Mouse (Mus musculus) gastrocnemius, postnatal 10 days (tissue): Measurements from ENCODE around the gene Mrps18a. TPM values are rescaled to one million over a fixed set of nuclear protein-coding genes. Genes with fewer than 3 reads are reported as not detected.

ENCODE experiments used
- DNase-seq: peaks from one replicate; pipeline ENCODE4 v3.0.0; 2021; ENCODE audit warnings: mixed read lengths
- long read RNA-seq, 2 experiments: library from polyadenylated mRNA; stranded (forward); transcript quantifications; one replicate each; pipeline ENCODE4 v2.0.0; 2021
- total RNA-seq, 2 experiments: library from RNA; stranded (reverse); gene quantifications; 2 replicates each; pipeline ENCODE4 v1.2.3; 2021

Gene Mrps18a
- total RNA-seq, result 10 to 100 TPM; 62.6 to 63.8 TPM
- long read RNA-seq, experiment 1, transcript Mrps18a-201 (6 exons, 884 nt), result major isoform, 37 of 47 reads
- long read RNA-seq, experiment 1, partial matches to known transcripts, result 2 of 47 reads
- long read RNA-seq, experiment 1, other reads (novel, unspliced or antisense), result 7 of 47 reads
- long read RNA-seq, experiment 2, transcript Mrps18a-201 (6 exons, 884 nt), result major isoform, 61 of 69 reads
- long read RNA-seq, experiment 2, partial matches to known transcripts, result 1 of 69 reads
- long read RNA-seq, experiment 2, other reads (novel, unspliced or antisense), result 7 of 69 reads

DNA sequence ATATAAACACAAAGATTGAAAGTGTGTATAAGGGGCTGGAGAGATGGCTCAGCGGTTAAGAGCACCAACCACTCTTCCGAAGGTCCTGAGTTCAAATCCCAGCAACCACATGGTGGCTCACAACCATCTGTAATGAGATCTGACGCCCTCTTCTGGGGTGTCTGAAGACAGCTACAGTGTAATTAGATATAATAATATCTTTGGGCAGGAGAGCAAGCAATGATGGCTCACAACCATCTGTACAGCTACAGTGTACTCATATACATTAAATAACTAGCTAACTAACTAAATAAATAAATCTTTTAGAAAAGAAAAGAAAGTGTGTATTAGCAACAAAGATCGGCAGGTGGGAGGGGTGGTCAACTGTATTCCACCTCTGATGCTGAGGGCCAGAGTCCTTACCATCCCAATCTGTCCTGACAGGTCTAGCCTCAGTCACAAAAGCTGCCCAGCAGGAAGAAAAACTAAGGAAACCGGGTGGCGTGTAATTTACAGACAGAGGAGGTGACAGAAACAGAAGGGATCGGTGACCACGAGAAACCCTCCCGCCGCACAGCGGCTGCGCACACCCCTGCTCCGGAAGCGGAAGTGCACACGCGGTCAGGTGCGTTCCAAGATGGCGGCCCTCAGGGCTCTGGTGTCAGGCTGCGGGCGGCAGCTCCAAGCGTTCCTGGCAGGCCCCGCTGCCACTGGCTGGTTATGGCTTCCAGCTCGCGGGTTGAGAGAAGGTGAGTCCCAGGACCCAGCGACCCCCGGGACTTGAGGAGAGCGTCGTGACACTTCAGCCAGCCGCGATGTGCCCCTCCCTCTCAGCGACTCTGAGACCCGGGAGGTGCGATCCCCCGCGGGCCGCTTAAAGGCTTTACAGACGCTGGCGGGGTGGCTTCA is at the start of gene Mrps18a:
Gene Mrps18a, plus strand, starts transcription at position 585 of the 888 bp plus-strand sequence.
- DNase-seq, result peak; percentile 85

DNA sequence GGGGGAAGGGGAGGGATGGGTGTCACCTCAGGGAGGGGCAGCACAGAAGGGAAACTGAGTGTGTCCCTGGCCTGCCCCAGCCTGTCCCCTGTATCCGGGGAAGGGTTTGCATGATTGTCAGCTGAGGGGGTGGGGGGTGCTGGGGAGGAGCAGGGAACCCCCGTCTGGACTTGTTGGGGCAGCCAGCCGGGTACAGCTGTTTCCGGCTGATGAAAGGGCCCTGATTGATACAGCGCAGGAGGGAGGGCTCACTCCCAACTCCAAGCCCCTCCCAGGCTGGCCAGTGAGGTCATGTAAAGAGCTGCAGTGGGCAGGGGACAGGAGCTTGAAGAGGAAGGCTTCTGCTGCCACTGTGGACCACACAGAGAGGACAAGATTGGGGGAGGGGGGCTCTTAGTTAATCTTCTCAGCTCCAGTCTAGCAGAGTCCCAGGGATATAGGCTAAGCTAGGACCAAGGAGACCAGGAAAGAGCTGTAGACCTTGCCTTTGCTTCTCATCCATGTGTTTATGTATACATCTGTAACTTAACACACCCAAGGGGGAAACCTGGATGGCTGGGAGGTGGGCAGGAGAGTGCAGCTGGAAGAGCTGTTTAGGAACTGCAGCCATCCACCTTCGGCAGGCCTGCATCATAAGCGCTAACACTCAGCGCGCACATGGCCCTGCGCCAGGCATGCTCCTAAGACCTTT is 47.4 kb upstream of the Mrps18a start:
- DNase-seq, result peak; percentile 19

DNA sequence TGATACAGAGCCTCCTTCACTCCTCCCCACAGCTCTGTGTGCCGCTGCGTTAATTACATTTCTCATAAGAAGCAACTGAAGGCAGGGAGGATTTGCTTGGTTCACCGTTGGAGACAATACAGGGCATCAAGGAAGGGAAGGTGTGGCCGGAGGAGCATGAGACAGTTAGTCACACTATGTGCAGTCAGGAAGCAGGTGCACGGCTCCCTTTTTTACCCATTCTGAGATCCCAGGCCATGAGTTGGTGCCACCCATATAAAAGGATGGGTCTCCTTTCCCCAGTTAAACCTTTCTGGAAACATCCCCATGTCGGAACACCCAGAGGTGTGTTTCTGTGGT is 46.8 kb upstream of the Mrps18a start:
- DNase-seq, result no peak

DNA sequence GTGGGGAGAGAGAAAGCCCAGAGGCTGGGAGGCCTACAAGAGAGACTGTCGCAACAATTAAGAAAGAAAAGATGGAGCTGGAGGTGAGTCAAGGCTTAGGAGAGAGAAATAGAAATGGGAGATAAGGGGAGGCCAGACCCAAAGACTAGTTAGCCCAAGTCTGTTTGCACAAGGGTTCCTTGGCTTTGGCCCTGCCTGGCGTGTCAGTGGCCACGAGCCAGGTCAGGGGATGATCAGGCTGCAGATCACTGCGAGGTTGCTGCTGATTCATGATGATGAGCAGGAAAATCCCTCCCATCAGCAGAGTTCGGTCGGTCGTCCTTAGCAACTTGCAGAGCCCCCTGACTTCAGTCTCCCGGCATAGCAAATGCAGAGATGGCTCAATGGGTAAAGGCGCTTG is 40.7 kb upstream of the Mrps18a start:
- no peak for DNase-seq

DNA sequence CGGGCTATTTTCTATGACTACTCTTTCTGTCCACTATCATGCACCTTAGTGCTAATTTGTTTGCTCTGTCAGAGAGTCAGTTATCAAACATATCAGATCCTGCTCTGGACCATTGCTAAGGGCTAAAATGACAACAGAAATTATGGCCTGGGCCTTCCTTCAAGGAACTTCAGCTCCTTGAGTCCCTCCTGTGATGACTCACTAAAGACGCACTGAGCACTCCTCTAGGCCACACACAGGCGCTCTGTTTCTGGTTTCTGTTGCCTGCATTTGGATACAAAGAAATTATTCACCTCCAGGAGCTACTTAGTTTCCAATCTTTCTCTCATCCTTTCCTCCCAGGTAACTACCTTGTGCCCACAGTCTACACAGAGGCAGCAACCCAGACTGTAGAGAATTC is 39.3 kb upstream of the Mrps18a start:
- DNase-seq, result no peak

DNA sequence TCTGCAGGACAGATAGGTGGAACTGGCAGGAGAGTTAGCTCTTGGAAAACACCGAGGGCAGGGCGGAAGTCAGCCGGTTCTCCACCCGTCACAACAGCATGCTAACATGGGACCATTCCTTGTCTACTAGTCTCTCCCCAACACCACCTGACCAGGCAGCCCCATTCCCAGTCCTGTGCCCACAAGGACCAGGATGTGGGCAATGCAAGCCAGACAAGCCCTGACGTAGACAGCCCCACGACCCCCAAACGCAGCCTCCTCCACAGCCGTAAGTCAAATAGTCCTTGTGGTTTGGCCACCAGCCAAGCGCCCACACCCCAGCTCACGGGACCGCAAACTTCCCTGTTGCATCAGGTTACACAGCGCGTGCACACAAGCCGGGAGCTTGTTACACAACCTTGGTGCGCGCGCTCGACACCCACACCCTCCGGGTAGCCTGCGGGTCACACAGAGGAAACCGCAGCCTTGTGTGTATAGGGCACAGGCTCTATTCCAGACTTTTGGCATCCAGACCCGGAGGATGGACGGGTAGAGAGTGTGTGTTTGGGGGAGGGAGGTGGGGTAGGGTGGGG is 37.0 kb upstream of the Mrps18a start:
- DNase-seq, result peak; percentile 66

DNA sequence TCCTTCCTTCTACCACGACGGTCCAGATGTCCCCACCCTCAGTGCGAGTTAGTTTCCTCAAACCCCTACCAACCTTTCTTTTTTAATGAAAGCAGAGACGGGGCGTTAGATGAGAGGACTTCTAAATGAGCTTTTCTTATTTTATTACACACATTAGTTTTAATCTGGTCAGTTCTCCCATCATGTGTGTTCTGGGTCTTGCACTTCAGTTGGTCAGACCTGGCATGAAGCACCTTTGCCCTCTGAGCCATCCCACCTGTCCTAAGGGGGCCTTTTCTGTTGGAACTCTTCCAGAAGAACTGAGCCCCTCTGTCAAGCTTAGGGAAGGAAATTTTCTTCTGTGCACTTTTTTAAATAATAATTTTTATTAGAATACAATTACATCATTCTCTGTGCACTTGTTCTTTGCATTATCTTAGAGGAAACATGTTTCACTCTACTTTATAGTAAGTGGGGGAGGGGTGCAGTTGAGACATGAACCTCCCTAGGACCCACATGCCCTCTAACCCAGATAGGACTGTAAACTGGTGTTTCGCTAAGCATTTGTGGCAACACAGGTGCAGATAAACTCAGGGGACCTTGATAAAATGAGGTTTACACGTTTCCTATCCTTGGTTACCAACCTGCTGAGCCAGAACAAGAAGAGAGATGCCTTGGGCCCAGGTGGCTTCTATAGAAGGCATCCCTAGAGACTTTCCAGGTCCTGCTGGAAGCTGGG is 36.2 kb upstream of the Mrps18a start:
- DNase-seq, result no peak

DNA sequence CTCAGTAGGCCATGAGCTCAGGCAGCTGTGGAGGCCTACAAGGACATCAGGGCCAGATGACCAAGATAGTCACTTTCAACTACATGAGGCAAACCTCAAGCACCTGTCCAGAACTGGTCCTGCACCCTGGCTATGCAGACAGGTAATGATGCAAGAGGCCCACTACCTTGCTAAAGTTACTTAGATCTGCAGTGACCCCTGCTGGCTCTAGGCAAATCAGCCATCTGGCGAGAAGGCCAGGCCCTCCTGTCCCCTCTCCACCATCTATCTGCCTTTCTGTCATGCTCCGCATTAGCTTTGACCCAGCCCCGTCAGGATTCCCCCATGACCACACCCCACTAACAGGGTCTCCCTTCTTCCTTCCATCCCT is 35.7 kb upstream of the Mrps18a start:
- no peak for DNase-seq

DNA sequence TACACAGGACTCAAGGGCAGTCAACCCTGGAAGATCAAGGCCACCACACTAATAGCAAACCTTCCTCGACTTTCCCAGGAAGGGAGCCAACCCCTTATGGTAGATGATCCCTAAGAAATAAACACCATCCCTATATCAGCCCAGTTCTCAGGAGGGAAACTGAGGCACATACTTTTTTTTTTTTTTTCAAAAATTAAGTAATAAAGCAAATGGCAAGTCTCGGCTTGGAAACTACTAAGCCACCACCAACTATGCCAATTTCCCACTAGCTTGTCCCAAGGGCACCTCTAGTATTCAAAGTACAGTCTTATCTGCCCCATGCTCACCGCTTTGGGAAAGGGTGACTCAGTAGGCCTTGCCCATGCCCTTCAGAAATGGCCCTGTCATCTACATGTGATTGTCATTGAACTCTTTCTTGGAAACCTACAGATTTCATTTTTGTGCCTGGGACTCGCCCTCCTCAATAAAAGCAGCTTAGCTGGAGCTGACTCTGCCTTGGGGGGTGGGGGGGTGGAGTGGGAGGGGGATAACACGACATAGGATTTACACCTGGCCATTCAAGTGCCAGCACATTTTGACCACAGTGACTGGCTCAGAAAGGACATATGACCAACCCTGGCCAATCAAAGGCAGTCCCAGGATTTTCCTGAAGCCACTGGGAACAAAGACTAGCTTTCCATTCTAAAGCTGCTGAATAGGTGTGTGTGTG is 35.1 kb upstream of the Mrps18a start:
- no peak for DNase-seq

DNA sequence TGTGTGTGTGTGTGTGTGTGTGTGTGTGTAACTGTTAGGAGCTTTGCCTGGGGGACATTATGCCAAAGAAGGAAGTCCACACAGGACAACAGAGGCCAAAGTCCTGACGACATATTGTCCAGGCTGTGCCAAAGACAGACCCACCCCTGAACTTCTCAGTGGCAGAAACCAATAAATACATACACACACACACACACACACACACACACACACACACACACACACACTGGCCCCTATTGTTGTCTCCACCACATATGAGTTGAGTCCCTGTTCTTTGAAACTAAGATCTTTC is 34.6 kb upstream of the Mrps18a start:
- no peak for DNase-seq

DNA sequence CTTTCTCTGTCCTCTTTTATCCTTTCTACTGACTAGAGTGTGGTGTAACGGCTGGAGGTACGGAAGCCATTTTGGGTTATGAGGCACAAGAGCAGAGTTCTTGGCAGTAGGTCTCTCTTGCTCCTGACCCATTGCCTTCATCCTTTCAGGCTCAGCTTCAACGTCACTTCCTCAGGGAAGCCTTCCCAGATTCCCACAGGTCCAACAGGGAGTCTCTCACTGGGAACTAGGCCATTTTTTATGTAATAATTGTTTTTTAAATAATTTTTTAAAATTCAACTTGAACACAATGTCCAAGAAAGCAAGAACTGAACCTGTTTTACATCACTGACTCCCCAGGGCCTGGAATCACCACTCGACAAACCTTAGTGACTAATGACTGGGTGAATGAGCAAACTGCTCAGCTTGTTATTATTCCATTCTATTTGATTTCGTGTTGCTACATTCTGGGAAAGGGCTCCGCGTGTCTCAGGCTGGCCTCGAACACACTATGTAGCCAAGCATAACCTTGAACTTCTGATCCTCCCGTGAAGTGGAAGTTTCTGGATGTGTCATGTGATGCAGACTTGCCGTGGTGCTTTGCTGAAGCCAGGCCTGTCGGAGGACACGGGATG is 32.8 kb upstream of the Mrps18a start:
- DNase-seq, result no peak

DNA sequence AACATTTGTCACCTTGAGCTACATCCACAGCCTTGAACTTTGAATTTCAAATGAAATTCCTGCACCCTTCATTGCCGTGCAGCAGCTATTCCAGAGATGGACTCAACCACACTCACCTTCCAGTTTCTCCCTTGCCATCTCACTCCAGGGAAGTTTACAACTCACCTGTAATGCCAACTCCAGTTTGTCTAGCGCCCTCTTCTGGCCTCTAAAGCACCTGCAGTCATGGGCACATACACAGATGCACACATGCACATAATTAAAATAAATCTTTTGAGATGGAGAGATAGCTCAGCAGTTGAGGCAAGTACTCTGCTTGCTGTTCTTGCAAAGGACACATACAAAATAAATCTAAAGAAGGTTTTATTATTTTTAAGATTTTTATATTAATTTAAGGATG is 31.7 kb upstream of the Mrps18a start:
- DNase-seq, result no peak

DNA sequence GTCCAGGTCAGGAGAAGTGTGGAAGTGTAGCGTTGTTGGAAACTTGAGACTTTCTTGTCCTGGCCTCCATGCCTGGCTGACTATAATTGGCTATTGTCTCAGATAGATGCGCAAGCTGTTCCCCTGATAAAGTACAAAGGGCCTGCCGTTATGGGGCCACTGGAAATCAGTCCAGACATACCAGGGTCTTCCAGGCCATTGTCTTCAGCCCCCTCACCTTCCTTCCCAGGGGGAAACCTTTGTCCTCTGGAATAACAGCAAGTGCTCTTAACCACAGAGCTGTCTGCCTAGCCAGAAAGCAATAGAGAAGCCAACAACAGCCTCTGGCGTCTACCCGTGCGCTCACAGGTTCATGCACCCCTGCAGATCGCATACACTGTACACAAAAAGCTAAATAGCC is 30.4 kb upstream of the Mrps18a start:
- no peak for DNase-seq

DNA sequence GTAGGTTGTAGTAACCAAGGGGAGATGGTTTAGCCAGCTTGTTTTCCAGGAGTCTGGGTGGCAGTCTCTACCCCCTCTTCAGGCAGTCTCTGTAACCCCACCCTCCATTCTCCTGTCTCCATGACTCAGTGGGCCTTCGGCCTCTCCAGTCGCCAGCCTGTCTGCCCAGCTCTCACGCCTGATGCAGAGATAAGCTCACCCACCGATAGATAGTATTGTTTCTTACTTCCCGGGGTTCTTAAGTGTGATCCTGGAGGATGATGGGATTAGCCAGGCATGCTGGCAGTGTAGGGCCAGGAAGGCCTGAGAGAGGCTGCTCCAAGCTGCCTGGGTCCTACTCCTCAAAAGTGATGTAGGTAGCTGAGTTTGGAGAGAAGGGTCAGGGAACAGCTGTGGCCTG is 29.7 kb upstream of the Mrps18a start:
- no peak for DNase-seq

DNA sequence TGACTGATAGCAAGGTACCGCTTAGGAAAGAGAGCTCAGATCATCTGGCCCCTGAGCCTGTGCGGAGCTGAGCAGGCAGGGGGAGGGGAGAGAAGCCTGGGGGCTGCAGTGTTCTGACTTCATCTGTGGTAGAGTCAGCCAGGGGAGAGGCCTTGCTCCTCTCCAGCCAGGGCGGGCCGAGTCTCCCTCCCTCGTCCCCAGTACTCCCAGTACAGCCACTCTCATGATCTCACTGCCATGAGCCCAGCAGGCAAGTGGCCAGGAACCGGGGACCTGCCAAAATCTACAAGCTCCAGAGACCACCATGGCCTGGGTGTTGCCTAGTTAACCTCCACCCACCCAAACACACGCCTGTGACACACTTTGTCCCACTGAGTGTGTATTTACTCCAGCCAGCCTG is 29.1 kb upstream of the Mrps18a start:
- peak; percentile 71 for DNase-seq

DNA sequence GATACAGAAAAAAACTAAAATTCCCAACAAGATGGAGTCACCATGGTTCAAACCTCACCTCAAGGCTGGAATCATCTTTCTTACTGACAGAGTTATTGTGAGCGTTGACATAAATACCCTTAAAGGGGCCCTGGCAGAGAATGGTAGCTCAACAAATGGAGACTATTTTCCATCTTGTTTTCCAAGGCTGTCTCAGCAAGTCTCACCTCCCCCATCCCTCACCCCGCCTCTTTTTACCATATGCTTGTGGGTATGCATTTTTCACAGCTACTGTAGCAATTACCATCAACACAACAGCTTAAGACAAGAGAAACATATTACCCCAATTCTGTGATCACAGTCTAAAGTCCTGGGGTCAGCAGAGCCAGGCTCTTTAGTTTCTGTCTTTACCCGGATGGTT is 27.4 kb upstream of the Mrps18a start:
- no peak for DNase-seq

DNA sequence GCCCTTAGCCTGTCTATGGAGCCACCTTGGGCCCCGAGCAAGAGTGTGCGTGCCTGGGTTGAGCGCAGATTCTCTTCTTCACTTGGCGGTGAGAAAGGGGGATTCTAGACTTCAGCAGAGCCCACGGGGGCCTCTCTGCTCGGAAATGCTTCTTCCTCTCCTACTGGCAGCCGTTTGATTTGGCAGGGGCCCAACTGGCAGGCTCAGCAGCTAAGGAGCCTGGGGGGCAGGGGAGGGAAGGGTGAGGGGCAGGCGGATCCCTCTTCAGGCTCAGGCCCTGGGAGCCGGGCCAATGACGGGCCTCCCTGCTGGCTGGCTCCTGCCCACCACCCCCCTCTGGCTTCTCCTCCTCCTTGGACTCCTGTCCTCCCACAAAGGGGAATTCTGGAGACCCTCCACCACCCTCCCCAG is 26.7 kb upstream of the Mrps18a start:
- DNase-seq, result peak; percentile 85

DNA sequence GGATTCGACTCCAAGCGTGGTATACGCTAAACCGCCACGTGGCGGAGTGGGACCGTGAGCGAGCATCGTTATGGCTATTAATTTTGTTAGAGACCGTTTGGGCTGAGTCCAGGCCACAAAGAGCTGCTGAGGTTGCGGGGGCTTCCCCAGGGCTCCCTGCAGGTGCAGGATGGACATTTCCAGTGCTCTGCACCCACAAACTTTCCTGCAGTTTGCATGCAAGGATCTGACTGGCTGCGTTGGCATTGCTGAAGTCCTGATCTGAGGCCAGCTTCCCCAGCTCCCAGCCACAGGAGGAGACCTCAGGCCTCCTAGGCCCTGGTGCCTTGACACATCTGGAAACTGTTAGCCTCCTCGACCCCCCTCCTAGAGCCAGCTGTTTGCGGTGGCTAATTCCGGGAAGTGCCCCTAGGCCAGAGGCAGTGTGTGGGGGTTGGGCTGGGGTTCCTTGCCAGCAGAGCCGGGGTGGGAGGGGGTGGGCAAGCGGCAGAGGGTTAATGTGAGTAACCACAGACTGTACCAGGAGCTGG is 24.4 kb upstream of the Mrps18a start:
- DNase-seq, result peak; percentile 31

DNA sequence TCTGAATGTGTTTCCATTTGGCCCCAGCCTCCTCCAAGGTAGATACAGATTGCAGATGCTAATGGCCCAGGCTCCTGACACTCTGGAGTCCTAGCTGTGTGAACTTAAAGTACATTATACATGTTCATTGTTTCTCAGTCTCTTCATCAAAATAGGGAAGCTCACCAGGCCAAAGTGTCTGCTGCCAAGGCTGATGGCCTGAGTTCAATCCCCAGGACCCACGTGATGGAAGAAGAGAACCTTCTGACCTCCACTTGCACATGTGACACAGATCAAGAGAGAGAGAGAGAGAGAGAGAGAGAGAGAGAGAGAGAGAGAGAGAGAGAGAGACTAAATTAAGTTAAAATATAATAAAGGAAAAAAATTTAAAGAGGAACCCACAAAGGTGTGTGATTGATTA is 19.4 kb upstream of the Mrps18a start:
- DNase-seq, result no peak

DNA sequence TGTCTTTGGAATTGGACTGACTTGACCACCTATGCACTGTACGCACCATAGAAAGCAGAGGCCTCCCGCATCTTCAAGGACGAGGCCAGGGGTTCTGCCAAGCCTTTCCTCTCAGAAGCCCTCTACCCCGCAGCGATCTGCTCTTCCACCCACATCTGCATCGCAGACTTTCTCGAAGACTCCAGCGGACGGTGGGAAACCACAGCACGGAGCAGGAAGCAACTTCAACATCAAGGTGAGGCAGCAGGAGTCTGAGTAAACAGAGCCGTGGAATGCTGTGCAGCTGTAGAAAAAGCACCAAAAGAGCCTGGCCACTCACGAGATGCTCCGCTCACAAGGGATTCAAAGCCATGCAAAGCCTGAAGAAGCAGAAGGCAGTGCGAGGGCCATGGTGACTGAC is 18.9 kb upstream of the Mrps18a start:
- DNase-seq, result no peak

DNA sequence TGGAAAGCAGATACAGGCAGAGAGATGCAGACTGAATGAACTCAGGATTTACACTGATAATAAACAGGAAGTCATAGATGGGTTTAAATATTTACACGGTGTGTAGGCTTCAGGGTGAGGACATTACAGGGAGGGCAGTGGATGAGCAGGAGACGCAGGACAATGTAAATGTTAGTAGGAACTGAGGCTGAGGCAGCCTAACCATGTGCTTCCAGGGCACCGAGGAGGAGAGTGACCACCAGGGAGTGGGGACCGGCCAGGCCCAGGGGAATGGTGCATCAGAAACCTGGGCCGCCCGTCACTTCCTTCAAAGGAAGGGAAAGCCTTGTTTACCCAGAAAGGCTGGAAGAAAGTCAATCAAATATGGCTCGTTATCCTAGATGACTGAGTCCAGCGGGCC is 12.3 kb upstream of the Mrps18a start:
- DNase-seq, result no peak
